Mouse (Mus musculus) gastrocnemius, adult 2 months (tissue): ENCODE measurements around the gene Gabrd. TPM values are rescaled to one million over a fixed set of nuclear protein-coding genes. Genes with fewer than 3 reads are reported as not detected.
"Not testable (repeated sequence)": the region's sequence is repeated elsewhere in the genome, so short reads cannot be mapped to it uniquely, and the experiment has no call there.

ENCODE experiments used
- DNase-seq: peaks from one replicate; pipeline ENCODE4 v3.0.0; 2022
- H3K27ac ChIP-seq: fragments of 200-600 bp; 2 replicates; pipeline ENCODE4 v1.8.1; 2022; ENCODE audit warnings: mild to moderate bottlenecking
- H3K4me3 ChIP-seq: fragments of 200-600 bp; 2 replicates; pipeline ENCODE4 v1.8.1; 2022; ENCODE audit warnings: mild to moderate bottlenecking, moderate library complexity
- CTCF ChIP-seq: fragments of 200-600 bp; IDR thresholded peaks from 2 replicates; pipeline ENCODE4 v1.8.1; 2022; ENCODE audit warnings: antibody characterized with exemption, mild to moderate bottlenecking, moderate library complexity
- intact Hi-C: fragments of 180-260 bp; cut with DNase I; formaldehyde crosslinking; loops from one replicate; pipeline ENCODE4 v1.15.1; 2025
- long read RNA-seq, 2 experiments: library from polyadenylated mRNA; stranded (forward); transcript quantifications; one replicate each; pipeline ENCODE4 v2.0.0; 2021
- total RNA-seq, 2 experiments: library from RNA; stranded (reverse); gene quantifications; 2 replicates each; pipeline ENCODE4 v1.2.3; 2021

The Gabrd gene
- total RNA-seq, result under 1 TPM; 0.20 TPM
- long read RNA-seq, experiment 1, partial matches to known transcripts, result 0 of 1 reads
- long read RNA-seq, experiment 1, other reads (novel, unspliced or antisense), result 0 of 1 reads
- long read RNA-seq, experiment 2, result 0 reads

GRCm38 (mm10) chr4:155397511-155398221, at the start of gene Gabrd:
Gene Gabrd, minus strand, starts transcription at chr4:155398112.
- Histone ChIP-seq H3K4me3 (peak within 1 kb of the TSS; percentile 65), H3K27ac (no peak within 1 kb of the TSS)
- TF ChIP-seq CTCF, result no peak
- intact Hi-C loops, result no loop called here
- peak; percentile 70 for DNase-seq

DNA sequence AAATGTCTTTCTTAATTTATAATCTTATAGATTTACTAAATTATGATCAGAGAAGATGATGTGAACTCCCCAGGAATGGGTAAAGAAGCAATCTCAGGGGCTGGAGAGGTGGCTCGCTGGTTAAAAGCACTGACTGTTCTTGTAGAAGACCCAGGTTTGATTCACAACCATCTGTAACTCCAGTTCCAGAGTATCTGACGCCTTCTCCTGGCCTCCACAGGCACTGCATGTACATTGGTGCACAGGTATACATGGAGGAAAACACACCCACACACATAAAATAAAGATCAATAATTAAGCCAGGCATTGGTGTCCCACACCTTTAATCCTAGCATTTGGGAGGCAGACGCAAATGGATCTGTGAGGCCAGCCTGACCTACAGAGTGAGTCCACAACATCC, 44.9 kb upstream of the Gabrd start:
- no peak overlapping the region for H3K4me3 ChIP-seq
- intact Hi-C loops, result no loop called here
- DNase-seq, result no peak
- no peak for TF ChIP-seq CTCF
- H3K27ac ChIP-seq, result no peak overlapping the region

DNA sequence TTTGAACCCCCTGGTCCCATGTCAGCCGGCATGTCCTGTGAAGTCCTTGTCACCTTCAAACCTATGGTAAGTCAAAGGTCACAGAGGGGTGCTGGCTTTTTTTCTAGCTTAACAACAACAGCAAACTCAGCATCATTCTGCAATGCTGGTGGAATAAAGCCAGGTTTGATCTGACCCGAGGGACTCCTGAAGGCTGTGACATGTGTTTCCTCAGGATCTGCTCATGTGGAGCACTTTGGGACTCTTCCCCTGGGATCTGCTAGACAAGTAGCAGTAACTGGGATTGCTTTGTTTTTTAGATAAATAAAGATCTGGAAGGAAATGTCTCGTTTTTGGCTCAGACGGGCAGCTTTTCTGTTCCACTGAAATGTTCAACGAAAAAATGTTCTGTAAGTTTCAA, 36.1 kb upstream of the Gabrd start:
- no peak for DNase-seq
- Histone ChIP-seq H3K27ac (no peak overlapping the region), H3K4me3 (no peak overlapping the region)
- intact Hi-C loops, result no loop called here
- TF ChIP-seq CTCF, result no peak

GRCm38 (mm10) chr4:155432358-155432757, 34.4 kb upstream of the Gabrd start:
- Histone ChIP-seq H3K4me3 (no peak overlapping the region), H3K27ac (no peak overlapping the region)
- TF ChIP-seq CTCF, result no peak
- peak; percentile 35 for DNase-seq
- intact Hi-C loops, result no loop called here

DNA sequence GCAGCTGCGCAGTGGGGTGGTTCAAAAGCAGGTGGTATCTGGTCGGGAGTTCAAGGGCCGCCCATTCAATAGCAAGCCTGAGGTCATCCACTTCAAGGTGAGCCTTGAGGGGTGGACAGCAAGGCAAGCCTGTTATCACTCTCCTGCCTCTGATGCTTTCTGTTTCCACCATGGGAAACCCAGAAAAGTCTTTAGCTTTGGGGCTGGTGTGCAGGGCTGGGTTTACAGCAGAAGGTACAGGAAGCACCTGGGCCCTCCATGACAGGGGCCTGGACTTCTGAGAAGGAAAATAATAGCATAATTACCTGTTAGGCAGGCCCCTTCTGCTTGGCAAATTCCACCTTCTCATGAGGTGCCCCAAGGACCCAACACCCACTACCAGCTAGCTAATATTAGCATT, 31.3 kb upstream of the Gabrd start:
- peak; percentile 3 for DNase-seq
- H3K4me3 ChIP-seq, result no peak overlapping the region
- intact Hi-C loops, result no loop called here
- no peak overlapping the region for H3K27ac ChIP-seq
- TF ChIP-seq CTCF, result no peak

- no peak for TF ChIP-seq CTCF
- Histone ChIP-seq H3K4me3 (no peak overlapping the region), H3K27ac (no peak overlapping the region)
- intact Hi-C loops, result no loop called here
- DNase-seq, result no peak
Observed at GRCm38 (mm10) chr4:155428442-155428841, 30.5 kb upstream of the Gabrd start.

DNA sequence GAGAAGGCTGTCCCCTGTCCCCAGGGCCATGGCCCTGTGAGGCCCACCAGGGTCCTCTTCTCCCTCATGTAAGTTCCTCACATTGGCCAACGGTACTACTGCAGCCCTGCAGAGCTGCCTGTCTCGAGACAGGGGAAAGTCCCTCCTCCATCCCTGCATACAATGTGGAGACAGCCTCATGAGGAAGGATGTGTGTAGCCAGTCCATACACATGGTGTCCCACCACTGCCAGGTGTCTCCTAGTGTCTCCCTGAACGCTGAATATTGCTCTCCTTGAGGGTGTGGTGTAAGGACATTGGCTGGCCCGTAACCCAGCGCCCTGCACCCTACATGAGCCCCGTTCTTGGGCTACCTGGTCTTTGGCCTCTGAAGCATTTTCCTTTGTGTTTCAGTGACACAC, 28.4 kb upstream of the Gabrd start:
- intact Hi-C loops, result no loop called here
- Histone ChIP-seq H3K27ac (no peak overlapping the region), H3K4me3 (no peak overlapping the region)
- DNase-seq, result no peak
- no peak for TF ChIP-seq CTCF

- no peak overlapping the region for H3K4me3 ChIP-seq
- DNase-seq, result no peak
- intact Hi-C loops, result no loop called here
- no peak overlapping the region for H3K27ac ChIP-seq
- TF ChIP-seq CTCF, result no peak
Observed at GRCm38 (mm10) chr4:155423988-155424387, 26.1 kb upstream of the Gabrd start.

- DNase-seq, intact Hi-C loops, H3K4me3 ChIP-seq, H3K27ac ChIP-seq: not testable (repeated sequence)
Observed at GRCm38 (mm10) chr4:155421412-155422370, 23.8 kb upstream of the Gabrd start.

DNA sequence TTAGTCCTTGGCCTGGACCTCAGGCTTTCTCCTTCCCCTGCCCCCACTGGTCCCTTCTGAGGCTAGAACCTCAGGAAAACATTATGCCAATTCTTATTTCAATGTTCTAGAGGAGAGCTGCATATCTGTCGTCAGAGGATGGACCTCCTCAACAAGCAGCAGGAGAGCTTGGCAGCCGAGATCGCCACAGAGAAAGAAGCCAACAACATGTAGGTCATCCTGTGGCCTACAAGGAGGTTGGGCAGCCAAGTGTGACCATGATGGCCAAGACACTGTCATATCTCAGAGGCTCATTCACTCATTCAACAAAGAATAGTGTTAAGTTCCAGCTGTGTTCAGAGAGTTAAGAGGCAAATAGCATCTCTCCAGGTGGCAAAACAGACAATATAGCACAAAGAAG, 22.2 kb upstream of the Gabrd start:
- intact Hi-C loops, result no loop called here
- peak; percentile 55 for DNase-seq
- no peak overlapping the region for H3K27ac ChIP-seq
- H3K4me3 ChIP-seq, result no peak overlapping the region
- TF ChIP-seq CTCF, result no peak

- intact Hi-C loops, result loop anchor here (5.0 kb wide), 1 partner anchor 53 kb away; the partner anchor contains the start of gene Tmem52
- no peak overlapping the region for H3K4me3 ChIP-seq
- TF ChIP-seq CTCF, result no peak
- H3K27ac ChIP-seq, result 0 out of 2 replicates have a peak overlapping the region, but pooled peaks have one; percentile 0
- DNase-seq, result no peak
Observed at GRCm38 (mm10) chr4:155414656-155415235, 16.8 kb upstream of the Gabrd start.

DNA sequence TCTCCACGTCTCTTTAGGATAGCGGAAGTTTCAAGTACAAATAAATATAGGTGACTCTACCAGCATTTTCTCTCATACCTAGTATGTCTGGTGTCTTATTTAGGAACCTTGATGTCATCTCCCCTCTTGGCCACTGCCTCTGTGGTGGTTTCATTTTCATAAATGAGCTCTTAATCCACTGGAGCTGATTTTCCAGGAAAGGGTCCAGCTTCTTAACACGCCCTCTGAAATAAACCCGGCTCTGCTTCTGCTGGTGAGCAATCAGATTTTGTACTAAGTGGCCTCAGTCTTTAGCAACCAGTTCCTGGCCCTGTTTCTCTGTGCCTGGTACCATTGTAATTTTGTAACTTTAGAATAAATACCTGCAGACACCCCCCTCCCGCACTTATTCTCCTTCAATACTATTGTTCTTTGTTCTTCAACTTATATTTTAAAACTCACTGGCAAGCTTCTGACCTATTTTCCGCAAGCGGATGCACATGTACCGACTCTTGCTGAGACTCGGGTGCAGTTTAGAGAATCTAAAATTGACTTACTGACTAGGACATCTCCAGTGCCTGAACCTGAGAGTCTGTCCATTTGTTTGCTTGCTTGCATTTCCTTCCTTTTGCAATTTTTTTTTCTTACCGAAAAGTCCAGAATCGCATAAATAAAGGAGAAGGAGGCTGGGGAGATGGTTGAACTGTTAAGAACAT, 15.9 kb upstream of the Gabrd start:
- Histone ChIP-seq H3K4me3 (no peak overlapping the region), H3K27ac (peak overlapping the region; percentile 78)
- no peak for TF ChIP-seq CTCF
- peak; percentile 52 for DNase-seq
- intact Hi-C loops, result loop anchor here (5.0 kb wide), 1 partner anchor 54 kb away; the partner anchor contains the start of gene Tmem52
